Mouse (Mus musculus) fat pad, adult 2 months (tissue): Measurements from ENCODE around the gene Sirt5.

Experiments used
- DNase-seq: peaks from one replicate; pipeline ENCODE4 v3.0.0-alpha.2; 2011; ENCODE audit warnings: low read depth, low spot score; ENCODE audit errors: extremely low read depth

Sirt5 gene

GRCm38 (mm10) chr13:43374205-43374604, 8.9 kb downstream of the Sirt5 start:
- no peak for DNase-seq

GRCm38 (mm10) chr13:43374918-43375432, 9.7 kb downstream of the Sirt5 start:
- no peak for DNase-seq

GRCm38 (mm10) chr13:43379989-43380388, 14.7 kb downstream of the Sirt5 start:
- no peak for DNase-seq

- no peak for DNase-seq
These were observed 20.0 kb downstream of the Sirt5 start for GRCm38 (mm10) chr13:43385321-43385720.

- DNase-seq, result no peak
These were observed 32.5 kb downstream of the Sirt5 start for GRCm38 (mm10) chr13:43397700-43398296.

- DNase-seq, result no peak
These were observed 33.2 kb downstream of the Sirt5 start, which contains the start of gene Nol7 for GRCm38 (mm10) chr13:43398297-43399080. TSS of gene Nol7 (plus strand) at chr13:43398390.

- DNase-seq, result no peak
These were observed 34.3 kb downstream of the Sirt5 start for GRCm38 (mm10) chr13:43399576-43399975.

- DNase-seq, result no peak
These were observed 47.0 kb downstream of the Sirt5 start for GRCm38 (mm10) chr13:43412311-43412710.

- no peak for DNase-seq
These were observed 48.3 kb downstream of the Sirt5 start for GRCm38 (mm10) chr13:43413611-43414010.

GRCm38 (mm10) chr13:43415249-43415648, 50.0 kb downstream of the Sirt5 start:
- DNase-seq, result no peak

- no peak for DNase-seq
These were observed 63.1 kb downstream of the Sirt5 start for GRCm38 (mm10) chr13:43428436-43428835.

- DNase-seq, result no peak
These were observed 68.1 kb downstream of the Sirt5 start for GRCm38 (mm10) chr13:43433395-43433794.

- DNase-seq, result no peak
These were observed 75.1 kb downstream of the Sirt5 start for GRCm38 (mm10) chr13:43440376-43440775.

GRCm38 (mm10) chr13:43442551-43442950, 77.3 kb downstream of the Sirt5 start:
- no peak for DNase-seq

GRCm38 (mm10) chr13:43443706-43444105, 78.4 kb downstream of the Sirt5 start:
- no peak for DNase-seq

- DNase-seq, result no peak
These were observed 79.4 kb downstream of the Sirt5 start for GRCm38 (mm10) chr13:43444717-43445116.
